Mouse (Mus musculus): ENCODE data around the gene Ptpn14. TPM values are rescaled to one million over a fixed set of nuclear protein-coding genes. Genes with fewer than 3 reads are reported as not detected.

Ptpn14 gene
- total and polyA plus RNA-seq, 2 experiments from 2014 or later, result 4.2 to 23.5 TPM

DNA sequence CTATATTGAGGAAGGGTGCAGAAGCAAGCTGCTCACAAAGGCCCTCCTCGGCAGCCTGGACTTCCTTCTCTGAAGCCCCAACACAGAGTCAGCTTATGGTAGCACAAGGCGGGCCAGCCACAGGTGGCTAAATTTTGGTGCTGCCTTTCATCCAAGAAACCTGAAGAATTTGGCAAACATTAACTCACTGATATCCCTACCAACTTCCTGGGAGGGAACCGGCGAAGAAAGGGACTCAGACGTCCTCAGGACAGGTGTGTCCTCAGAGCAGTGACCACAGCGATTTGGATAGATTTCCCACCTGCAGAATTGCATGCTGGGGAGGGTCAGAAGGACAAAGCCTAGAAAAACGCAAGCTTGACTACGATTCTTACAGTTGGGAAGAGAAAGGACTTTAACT lies 4.1 kb downstream of the Ptpn14 start:
- Histone ChIP-seq H3K4me2 (ENCODE audit: low read depth, low read length) (no peak overlapping the region), H3K36me3 (replicated peaks; ENCODE audit: control insufficient read depth, insufficient read depth, low read length) (no peaks in the 10 kb centered on the region), H3K4me1 (ENCODE audit: control insufficient read depth, insufficient read depth) (peaks cover 18% of the 10 kb centered on the region), H3K27ac (ENCODE audit: low read depth) (peak overlapping the region; percentile 6; the same call in 1 of the 2 replicates), H3K27me3 (ENCODE audit: control insufficient read depth, insufficient read depth, low read length) (no peaks in the 10 kb centered on the region), H3K4me3 (ENCODE audit: low read depth, low read length) (no peak overlapping the region), H3K9me3 (replicated peaks; ENCODE audit: control insufficient read depth, low read length) (no peaks in the 10 kb centered on the region), H3K9ac (replicated peaks; ENCODE audit: low read depth, low read length) (no peak overlapping the region)
- ATAC-seq (ENCODE audit: insufficient read depth, low read depth), result no peak
- WGBS, result 70% methylated on average over 8 of the region's 8 CpGs
- TF ChIP-seq EP300 (IDR thresholded peaks at IDR 0.05; ENCODE audit: low read depth), result no peak
- TF ChIP-seq CTCF (IDR thresholded peaks at IDR 0.05; ENCODE audit: low read depth), result no peak
- DNase-seq (ENCODE audit: low spot score), result no peak

DNA sequence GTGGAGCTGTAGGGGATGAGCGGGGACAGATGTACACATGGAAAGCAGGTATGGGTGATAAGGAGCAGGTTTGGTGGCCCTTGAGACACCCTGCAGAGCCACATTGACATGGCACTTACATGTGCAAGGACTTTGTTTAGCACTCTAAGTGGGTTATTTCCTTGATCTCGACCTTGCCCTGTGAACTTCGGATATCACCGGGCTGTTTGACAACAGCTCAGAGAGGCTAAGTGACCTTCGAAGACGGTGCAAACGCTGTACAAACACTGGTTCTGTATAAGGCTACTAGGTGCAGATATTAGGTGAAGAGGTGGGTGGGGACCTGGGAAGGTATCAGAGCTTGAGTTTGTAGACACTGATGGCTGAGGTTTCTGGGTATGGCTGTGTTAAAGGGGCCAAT lies 12.0 kb downstream of the Ptpn14 start:
- peaks cover 12% of the 10 kb centered on the region for H3K4me1 ChIP-seq (ENCODE audit: control insufficient read depth, insufficient read depth)
- DNase-seq (ENCODE audit: low spot score) (no peak), ATAC-seq (ENCODE audit: insufficient read depth, low read depth) (no peak)
- no peaks in the 10 kb centered on the region for H3K36me3 ChIP-seq (replicated peaks; ENCODE audit: control insufficient read depth, insufficient read depth, low read length)
- whole genome bisulfite sequencing, result 76% methylated on average over 7 of the region's 7 CpGs
- no peak for TF ChIP-seq EP300 (IDR thresholded peaks at IDR 0.05; ENCODE audit: low read depth)
- H3K4me2 ChIP-seq (ENCODE audit: low read depth, low read length), result no peak overlapping the region
- no peaks in the 10 kb centered on the region for H3K27me3 ChIP-seq (ENCODE audit: control insufficient read depth, insufficient read depth, low read length)
- no peaks in the 10 kb centered on the region for H3K9me3 ChIP-seq (replicated peaks; ENCODE audit: control insufficient read depth, low read length)
- H3K9ac ChIP-seq (replicated peaks; ENCODE audit: low read depth, low read length), result no peak overlapping the region
- no peak overlapping the region for H3K27ac ChIP-seq (ENCODE audit: low read depth)
- H3K4me3 ChIP-seq (ENCODE audit: low read depth, low read length), result no peak overlapping the region

DNA sequence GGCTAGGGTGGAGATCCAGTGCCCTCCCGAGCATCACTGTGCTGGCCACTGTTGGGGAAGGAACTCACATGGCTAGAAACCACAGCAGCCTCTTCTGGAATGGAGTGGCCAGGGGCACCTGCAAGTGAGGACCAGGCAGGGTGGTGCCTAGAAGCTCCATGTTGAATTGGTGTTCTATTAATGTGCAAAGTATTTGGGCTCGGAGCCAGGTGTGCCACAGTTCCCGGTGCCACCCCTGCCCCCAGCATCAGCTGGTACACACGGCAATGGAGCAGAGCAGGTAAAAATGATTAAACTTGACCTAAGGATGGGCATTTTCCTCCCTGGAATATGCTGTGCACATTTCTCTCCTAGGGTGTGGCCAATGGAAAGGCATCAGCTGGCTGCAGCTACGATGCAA lies 14.0 kb downstream of the Ptpn14 start:
- no peak overlapping the region for H3K27ac ChIP-seq (ENCODE audit: low read depth)
- H3K36me3 ChIP-seq (replicated peaks; ENCODE audit: control insufficient read depth, insufficient read depth, low read length), result no peaks in the 10 kb centered on the region
- no peak overlapping the region for H3K9ac ChIP-seq (replicated peaks; ENCODE audit: low read depth, low read length)
- no peak for ATAC-seq (ENCODE audit: insufficient read depth, low read depth)
- DNase-seq (ENCODE audit: low spot score), result no peak
- no peak overlapping the region for H3K4me3 ChIP-seq (ENCODE audit: low read depth, low read length)
- H3K4me2 ChIP-seq (ENCODE audit: low read depth, low read length), result no peak overlapping the region
- no peaks in the 10 kb centered on the region for H3K27me3 ChIP-seq (ENCODE audit: control insufficient read depth, insufficient read depth, low read length)
- H3K9me3 ChIP-seq (replicated peaks; ENCODE audit: control insufficient read depth, low read length), result no peaks in the 10 kb centered on the region
- 70% methylated on average over 5 of the region's 5 CpGs for WGBS
- peaks cover 18% of the 10 kb centered on the region for H3K4me1 ChIP-seq (ENCODE audit: control insufficient read depth, insufficient read depth)
- TF ChIP-seq EP300 (IDR thresholded peaks at IDR 0.05; ENCODE audit: low read depth) (no peak), CTCF (IDR thresholded peaks at IDR 0.05; ENCODE audit: low read depth) (no peak)

DNA sequence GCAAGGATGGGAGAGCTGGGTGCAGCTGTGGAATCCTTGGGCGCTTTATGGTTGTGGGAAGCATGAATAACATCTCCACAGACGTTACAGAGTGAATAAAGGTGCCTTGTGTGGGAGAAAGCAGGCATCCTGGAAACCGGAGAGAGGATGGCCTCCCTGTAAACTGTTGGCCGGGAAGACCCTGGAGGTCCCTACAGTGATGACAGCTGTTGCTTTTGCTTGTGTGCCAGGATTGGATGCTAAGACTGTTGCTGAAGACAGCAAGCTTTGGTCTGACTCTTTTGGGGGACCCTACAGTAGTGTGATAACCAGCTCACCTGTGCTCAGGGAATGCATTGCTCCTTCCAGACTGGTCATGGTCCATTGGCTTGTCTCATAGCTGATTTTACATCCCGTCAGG lies 15.1 kb downstream of the Ptpn14 start:
- Histone ChIP-seq H3K36me3 (replicated peaks; ENCODE audit: control insufficient read depth, insufficient read depth, low read length) (no peaks in the 10 kb centered on the region), H3K4me1 (ENCODE audit: control insufficient read depth, insufficient read depth) (peaks cover 18% of the 10 kb centered on the region)
- 81% methylated on average over 5 of the region's 5 CpGs for WGBS

DNA sequence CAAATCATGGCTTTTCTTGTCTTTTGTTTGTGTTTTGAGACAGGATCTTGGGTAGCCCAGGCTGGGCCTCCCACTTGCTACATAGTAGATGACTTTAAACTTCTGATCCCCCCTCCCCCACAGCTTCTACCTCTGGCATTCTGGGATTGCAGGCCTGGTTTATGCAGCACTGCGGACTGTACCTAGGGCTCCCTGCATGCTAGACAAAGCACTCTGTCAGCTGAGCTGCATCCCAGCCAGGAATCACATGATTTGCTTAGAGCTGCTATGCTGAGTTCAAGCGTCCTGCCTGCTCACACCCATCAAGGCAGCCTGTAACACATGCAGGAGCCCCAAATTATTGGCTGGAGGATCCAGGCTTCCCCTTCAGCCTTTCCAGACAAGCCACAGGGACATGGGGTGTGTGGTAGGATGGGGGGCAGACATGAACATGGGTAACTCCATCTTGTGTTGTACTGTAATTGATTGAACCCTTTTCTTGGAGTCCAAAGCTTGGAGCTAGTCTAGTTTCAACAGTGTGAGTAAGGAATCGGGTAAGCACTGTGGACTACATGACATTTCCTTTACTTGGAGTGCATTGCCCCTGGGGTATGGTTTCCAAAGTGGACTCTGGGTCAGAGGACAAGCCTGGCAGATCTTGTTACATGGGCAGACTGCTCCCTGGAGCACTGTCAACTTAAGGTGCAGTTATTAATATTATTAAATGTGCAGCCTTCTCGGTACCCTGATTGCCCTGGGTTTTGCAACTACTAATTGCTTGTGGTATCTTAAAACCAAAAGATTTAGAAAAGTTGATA lies 17.0 kb downstream of the Ptpn14 start:
- ATAC-seq (ENCODE audit: insufficient read depth, low read depth), result peak; percentile 72

More for the DNA sequence above, 15.1 kb downstream of the Ptpn14 start:
- Histone ChIP-seq H3K27me3 (ENCODE audit: control insufficient read depth, insufficient read depth, low read length) (no peaks in the 10 kb centered on the region), H3K4me2 (ENCODE audit: low read depth, low read length) (no peak overlapping the region), H3K27ac (ENCODE audit: low read depth) (no peak overlapping the region), H3K9ac (replicated peaks; ENCODE audit: low read depth, low read length) (no peak overlapping the region), H3K9me3 (replicated peaks; ENCODE audit: control insufficient read depth, low read length) (no peaks in the 10 kb centered on the region), H3K4me3 (ENCODE audit: low read depth, low read length) (no peak overlapping the region)
- TF ChIP-seq EP300 (IDR thresholded peaks at IDR 0.05; ENCODE audit: low read depth) (no peak), CTCF (IDR thresholded peaks at IDR 0.05; ENCODE audit: low read depth) (no peak)
- ATAC-seq (ENCODE audit: insufficient read depth, low read depth), result no peak
- DNase-seq (ENCODE audit: low spot score), result no peak

GRCm38 (mm10) chr1:189746520-189746919 lies 18.5 kb downstream of the Ptpn14 start:
- Histone ChIP-seq H3K27me3 (ENCODE audit: control insufficient read depth, insufficient read depth, low read length) (no peaks in the 10 kb centered on the region), H3K4me1 (ENCODE audit: control insufficient read depth, insufficient read depth) (peaks cover 21% of the 10 kb centered on the region), H3K36me3 (replicated peaks; ENCODE audit: control insufficient read depth, insufficient read depth, low read length) (no peaks in the 10 kb centered on the region), H3K4me3 (ENCODE audit: low read depth, low read length) (no peak overlapping the region), H3K27ac (ENCODE audit: low read depth) (no peak overlapping the region), H3K4me2 (ENCODE audit: low read depth, low read length) (no peak overlapping the region), H3K9me3 (replicated peaks; ENCODE audit: control insufficient read depth, low read length) (no peaks in the 10 kb centered on the region), H3K9ac (replicated peaks; ENCODE audit: low read depth, low read length) (no peak overlapping the region)
- no peak for DNase-seq (ENCODE audit: low spot score)
- ATAC-seq (ENCODE audit: insufficient read depth, low read depth), result no peak
- TF ChIP-seq EP300 (IDR thresholded peaks at IDR 0.05; ENCODE audit: low read depth), result no peak
- no peak for TF ChIP-seq CTCF (IDR thresholded peaks at IDR 0.05; ENCODE audit: low read depth)
- WGBS, result 70% methylated on average over 4 of the region's 4 CpGs

More for the DNA sequence above, 17.0 kb downstream of the Ptpn14 start:
- no peak for DNase-seq (ENCODE audit: low spot score)
- no peaks in the 10 kb centered on the region for H3K36me3 ChIP-seq (replicated peaks; ENCODE audit: control insufficient read depth, insufficient read depth, low read length)
- no peak overlapping the region for H3K9ac ChIP-seq (replicated peaks; ENCODE audit: low read depth, low read length)
- H3K27me3 ChIP-seq (ENCODE audit: control insufficient read depth, insufficient read depth, low read length), result no peaks in the 10 kb centered on the region
- 54% methylated on average over 4 of the region's 4 CpGs for WGBS
- H3K4me2 ChIP-seq (ENCODE audit: low read depth, low read length), result no peak overlapping the region
- H3K4me1 ChIP-seq (ENCODE audit: control insufficient read depth, insufficient read depth), result peaks cover 22% of the 10 kb centered on the region
- no peak for TF ChIP-seq CTCF (IDR thresholded peaks at IDR 0.05; ENCODE audit: low read depth)
- no peak for TF ChIP-seq EP300 (IDR thresholded peaks at IDR 0.05; ENCODE audit: low read depth)
- no peak overlapping the region for H3K4me3 ChIP-seq (ENCODE audit: low read depth, low read length)
- peak overlapping the region; percentile 18; the same call in 1 of the 2 replicates for H3K27ac ChIP-seq (ENCODE audit: low read depth)
- no peaks in the 10 kb centered on the region for H3K9me3 ChIP-seq (replicated peaks; ENCODE audit: control insufficient read depth, low read length)
